Mouse (Mus musculus) adrenal gland, postnatal 4 days (tissue): ENCODE results near the gene Olfr342. TPM values are rescaled to one million over a fixed set of nuclear protein-coding genes. Genes with fewer than 3 reads are reported as not detected.

Experiments used
- DNase-seq, 2 experiments: peaks; one replicate each; pipeline ENCODE4 v3.0.0; 2021 to 2022; ENCODE audit warnings: low spot score in 2 of 2, mixed read lengths in 2 of 2
- long read RNA-seq, 2 experiments: library from polyadenylated mRNA; stranded (forward); transcript quantifications; one replicate each; pipeline ENCODE4 v2.0.0; 2021
- total RNA-seq, 2 experiments: library from RNA; stranded (reverse); gene quantifications; 2 replicates each; pipeline ENCODE4 v1.2.3; 2021

The Olfr342 gene
- total RNA-seq, result not detected
- long read RNA-seq, experiment 1, result 0 reads
- long read RNA-seq, experiment 2, result 0 reads

- DNase-seq, result no peak
These were observed at the start of gene Olfr342 for GRCm38 (mm10) chr2:36524698-36525097. TSS of gene Olfr342 (plus strand) at chr2:36524998.

DNA sequence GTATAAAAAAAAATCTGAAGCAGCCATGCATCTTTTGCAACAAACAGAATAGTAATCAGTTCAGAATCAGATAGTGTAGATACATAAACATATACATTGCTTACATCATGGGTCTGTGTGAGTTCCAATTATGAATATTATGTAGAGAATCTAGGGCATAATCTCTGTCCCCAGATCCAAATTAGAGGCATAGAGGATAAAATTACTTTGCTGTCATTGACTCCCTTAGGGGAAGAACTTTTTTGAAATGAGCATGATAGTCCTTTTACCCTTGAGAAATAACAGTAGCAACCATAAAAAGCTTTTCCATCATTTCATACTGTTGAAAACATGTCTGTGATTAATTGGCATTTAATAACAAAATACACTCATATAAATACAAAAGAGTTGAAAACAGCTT, 42.4 kb upstream of the Olfr342 start, which contains the start of gene Olfr341:
Olfr341 (minus strand) TSS at position 101 of the 400 bp plus-strand sequence.
- DNase-seq, result no peak

GRCm38 (mm10) chr2:36565156-36565555, 40.4 kb downstream of the Olfr342 start:
- DNase-seq, result no peak

DNA sequence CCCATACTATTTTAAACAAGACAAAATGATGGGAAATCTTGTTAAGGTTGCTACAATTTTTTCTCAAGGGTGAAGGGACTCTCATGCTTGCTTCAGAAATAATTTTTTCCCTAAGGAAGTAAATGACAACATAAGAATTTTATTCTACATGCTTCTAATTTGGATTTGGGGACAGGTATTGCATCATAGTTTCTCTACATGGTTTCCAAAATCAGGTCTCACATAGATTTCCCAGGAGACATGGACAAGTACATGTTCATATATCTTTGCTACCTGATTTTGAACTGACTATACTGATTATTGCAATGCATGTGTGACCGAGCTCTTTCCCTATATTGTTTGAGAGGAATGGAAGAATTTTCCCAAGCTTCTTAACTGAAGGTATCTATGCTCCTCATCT, 41.6 kb downstream of the Olfr342 start, which contains the start of gene Olfr344:
Olfr344 (plus strand) TSS at position 301 of the 400 bp plus-strand sequence.
- no peak for DNase-seq

DNA sequence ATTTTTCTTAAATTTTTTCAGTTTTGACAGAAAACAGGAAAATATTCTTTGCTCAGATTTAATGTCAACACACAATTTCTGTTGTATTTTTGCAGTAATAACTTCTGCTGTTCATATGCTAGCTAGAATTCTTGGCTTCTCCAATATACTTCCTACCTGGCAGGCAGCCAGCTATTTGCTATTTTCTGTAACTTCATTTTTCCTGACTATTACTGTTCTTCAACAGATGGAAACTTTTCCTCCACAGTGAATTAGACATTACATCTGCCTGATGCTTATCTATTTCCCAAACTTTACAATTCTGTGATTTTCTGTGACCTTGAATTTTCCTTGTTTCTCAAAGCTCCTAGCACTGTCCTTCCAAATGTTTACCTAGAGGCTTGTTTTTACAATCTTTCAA, 42.2 kb downstream of the Olfr342 start:
- DNase-seq, result no peak

- no peak for DNase-seq
These were observed 43.0 kb downstream of the Olfr342 start for GRCm38 (mm10) chr2:36567845-36568244.

Other genes with a start within 250 kb of the Olfr342 start
- not detected for gene Olfr338, start 151.5 kb upstream of the Olfr342 start, total RNA-seq
- not detected for gene Olfr339, start 106.1 kb upstream of the Olfr342 start, total RNA-seq
- not detected for gene Olfr340, start 72.4 kb upstream of the Olfr342 start, total RNA-seq
- gene Olfr341, start 42.5 kb upstream of the Olfr342 start, total RNA-seq, result not detected
- gene Olfr344, start 41.7 kb downstream of the Olfr342 start, total RNA-seq, result not detected
- not detected for gene Olfr345, start 115.0 kb downstream of the Olfr342 start, total RNA-seq
- not detected for gene Olfr346, start 160.8 kb downstream of the Olfr342 start, total RNA-seq
- not detected for gene Olfr347, start 206.9 kb downstream of the Olfr342 start, total RNA-seq